Mouse (Mus musculus): ENCODE data around the gene Lin7b. TPM values are rescaled to one million over a fixed set of nuclear protein-coding genes. Genes with fewer than 3 reads are reported as not detected.
"Not testable (repeated sequence)": the region's sequence is repeated elsewhere in the genome, so short reads cannot be mapped to it uniquely, and the experiment has no call there.

Lin7b gene
- polyA plus RNA-seq, 1 experiment from 2014 or later, result 4.6 TPM

GRCm38 (mm10) chr7:45360404-45361125 lies 9.8 kb downstream of the Lin7b start:
- Histone ChIP-seq H3K9ac (ENCODE audit: low read length) (no peak overlapping the region), H3K4me3 (replicated peaks; ENCODE audit: low read length) (peak overlapping the region; percentile 46; the same call in 1 of the 2 replicates), H3K27me3 (ENCODE audit: control insufficient read depth, insufficient read depth, low read length) (peaks cover 20% of the 10 kb centered on the region)

DNA sequence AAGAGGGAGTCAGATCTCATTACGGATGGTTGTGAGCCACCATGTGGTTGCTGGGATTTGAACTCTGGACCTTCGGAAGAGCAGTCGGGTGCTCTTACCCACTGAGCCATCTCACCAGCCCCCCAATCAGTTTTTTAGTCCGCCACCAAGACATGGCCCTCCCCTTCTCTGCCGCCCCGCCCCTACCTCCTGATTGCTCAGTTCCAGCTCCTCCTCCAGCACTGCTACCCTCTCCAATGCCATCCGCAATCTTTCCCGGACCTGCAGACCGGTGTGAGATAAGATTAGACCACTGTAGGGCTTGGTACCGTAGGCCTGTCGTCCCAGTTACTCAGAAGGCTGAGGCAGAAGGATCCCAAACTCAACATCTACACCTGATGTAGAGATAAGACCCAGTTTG lies 11.3 kb downstream of the Lin7b start:
- ATAC-seq (ENCODE audit: insufficient read depth, low FRiP score); H3K27ac ChIP-seq (ENCODE audit: low read length); H3K9ac ChIP-seq (ENCODE audit: low read length); H3K4me2 ChIP-seq (ENCODE audit: low read depth, low read length); H3K9me3 ChIP-seq (replicated peaks; ENCODE audit: control insufficient read depth, low read length); H3K36me3 ChIP-seq (ENCODE audit: control insufficient read depth, insufficient read depth, low read length); H3K4me3 ChIP-seq (replicated peaks; ENCODE audit: low read length); H3K4me1 ChIP-seq (ENCODE audit: control insufficient read depth, insufficient read depth, low read length): not testable (repeated sequence)
- WGBS, result 55% methylated on average over 10 of the region's 11 CpGs
- peaks cover 20% of the 10 kb centered on the region for H3K27me3 ChIP-seq (ENCODE audit: control insufficient read depth, insufficient read depth, low read length)

More at GRCm38 (mm10) chr7:45360404-45361125, 9.8 kb downstream of the Lin7b start:
- Histone ChIP-seq H3K4me2 (ENCODE audit: low read depth, low read length) (peak overlapping the region; percentile 77), H3K27ac (ENCODE audit: low read length) (no peak overlapping the region), H3K9me3 (replicated peaks; ENCODE audit: control insufficient read depth, low read length) (no peaks in the 10 kb centered on the region), H3K4me1 (ENCODE audit: control insufficient read depth, insufficient read depth, low read length) (peaks cover 6% of the 10 kb centered on the region; the same call in 1 of the 2 replicates), H3K36me3 (ENCODE audit: control insufficient read depth, insufficient read depth, low read length) (no peaks in the 10 kb centered on the region)
- 40% methylated on average over 18 of the region's 18 CpGs for WGBS
- no peak for ATAC-seq (ENCODE audit: insufficient read depth, low FRiP score)

DNA sequence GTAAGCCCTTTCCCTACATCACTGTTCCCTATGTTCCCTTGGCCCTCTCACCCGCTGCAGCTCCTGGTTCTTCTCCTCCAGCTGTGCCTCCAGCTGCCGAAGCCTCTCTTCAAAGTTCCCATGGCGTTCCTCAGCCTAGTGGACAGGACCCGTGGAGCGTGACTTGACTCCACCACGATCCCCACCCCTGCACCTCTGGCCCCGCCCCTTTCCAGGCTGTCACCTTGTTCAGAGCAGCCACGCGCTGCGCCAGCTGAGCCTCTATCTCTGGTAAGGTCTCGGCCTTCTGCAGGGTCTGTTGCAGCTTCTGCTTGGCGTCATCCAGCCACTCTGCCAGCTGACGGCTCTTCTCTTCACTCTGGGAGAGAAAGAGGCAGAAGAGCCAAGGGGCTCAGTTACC lies 14.3 kb downstream of the Lin7b start:
- Histone ChIP-seq H3K4me3 (replicated peaks; ENCODE audit: low read length) (no peak overlapping the region), H3K9ac (ENCODE audit: low read length) (no peak overlapping the region), H3K27ac (ENCODE audit: low read length) (no peak overlapping the region), H3K36me3 (ENCODE audit: control insufficient read depth, insufficient read depth, low read length) (no peaks in the 10 kb centered on the region), H3K9me3 (replicated peaks; ENCODE audit: control insufficient read depth, low read length) (no peaks in the 10 kb centered on the region), H3K4me2 (ENCODE audit: low read depth, low read length) (no peak overlapping the region), H3K27me3 (ENCODE audit: control insufficient read depth, insufficient read depth, low read length) (peaks cover 9% of the 10 kb centered on the region; the same call in 1 of the 2 replicates), H3K4me1 (ENCODE audit: control insufficient read depth, insufficient read depth, low read length) (0 out of 2 replicates have a peak, but pooled peaks cover under 1% of the 10 kb centered on the region)
- 37% methylated on average over 13 of the region's 13 CpGs for WGBS
- ATAC-seq (ENCODE audit: insufficient read depth, low FRiP score), result no peak

DNA sequence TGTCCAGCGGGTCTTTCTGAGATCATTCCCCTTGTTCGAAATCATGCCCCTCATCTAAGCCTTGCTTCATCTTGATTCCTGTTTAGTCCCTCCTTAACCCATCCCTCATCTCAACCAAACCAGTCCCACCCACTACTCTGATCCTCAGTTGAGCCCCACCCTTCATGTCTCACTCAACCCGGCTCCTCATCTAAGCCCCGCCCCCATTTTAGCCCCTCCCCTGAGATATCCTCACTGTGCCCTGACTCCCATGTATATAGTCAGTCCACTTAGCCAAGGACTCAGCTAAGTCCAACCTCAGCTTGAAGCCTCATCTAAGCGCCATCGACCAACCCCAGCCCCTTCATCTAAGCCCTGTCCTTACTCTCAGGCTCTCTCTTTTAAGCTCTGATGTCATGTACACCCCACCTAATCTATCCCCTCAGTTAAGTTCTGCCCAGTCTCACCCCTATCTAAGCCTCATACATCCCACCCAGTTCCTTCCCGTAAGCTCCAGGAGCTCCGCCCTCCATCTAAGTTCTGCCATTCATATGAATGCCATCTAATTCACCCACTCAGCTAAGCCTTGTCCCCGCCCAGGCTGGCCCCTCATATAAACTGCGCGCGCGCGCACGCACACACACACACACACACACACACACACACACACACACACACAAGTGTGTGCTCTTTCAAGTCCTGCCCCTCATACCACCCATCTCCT lies 14.9 kb downstream of the Lin7b start:
- H3K9ac ChIP-seq (ENCODE audit: low read length), result no peak overlapping the region
- 65% methylated on average over 15 of the region's 15 CpGs for WGBS

DNA sequence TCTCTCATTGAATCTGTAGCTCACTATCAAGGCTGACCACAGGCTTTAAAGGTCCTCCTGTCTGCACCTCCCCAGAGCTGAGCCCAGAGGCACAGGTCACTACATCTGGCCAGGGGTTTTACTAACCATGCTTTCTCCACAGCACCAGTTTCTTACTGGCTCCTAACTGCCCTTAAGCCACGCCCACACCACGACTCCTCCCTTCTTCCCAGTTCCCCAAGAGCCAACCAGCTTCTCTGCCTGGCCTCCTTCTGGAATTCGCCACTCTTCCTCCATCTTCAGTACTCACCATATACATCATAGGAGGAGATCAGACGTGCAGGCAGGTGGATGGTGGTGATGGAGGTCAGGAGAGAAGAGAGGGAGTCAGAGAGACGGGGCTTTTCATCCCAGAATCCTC lies 17.3 kb downstream of the Lin7b start:
- Histone ChIP-seq H3K4me3 (replicated peaks; ENCODE audit: low read length) (no peak overlapping the region), H3K4me2 (ENCODE audit: low read depth, low read length) (no peak overlapping the region), H3K9me3 (replicated peaks; ENCODE audit: control insufficient read depth, low read length) (no peaks in the 10 kb centered on the region), H3K9ac (ENCODE audit: low read length) (no peak overlapping the region), H3K36me3 (ENCODE audit: control insufficient read depth, insufficient read depth, low read length) (no peaks in the 10 kb centered on the region), H3K4me1 (ENCODE audit: control insufficient read depth, insufficient read depth, low read length) (no peaks in the 10 kb centered on the region), H3K27me3 (ENCODE audit: control insufficient read depth, insufficient read depth, low read length) (no peaks in the 10 kb centered on the region), H3K27ac (ENCODE audit: low read length) (no peak overlapping the region)
- 23% methylated on average over 5 of the region's 5 CpGs for WGBS
- ATAC-seq (ENCODE audit: insufficient read depth, low FRiP score), result no peak

More for the DNA sequence above, 14.9 kb downstream of the Lin7b start:
- Histone ChIP-seq H3K4me3 (replicated peaks; ENCODE audit: low read length) (no peak overlapping the region), H3K9me3 (replicated peaks; ENCODE audit: control insufficient read depth, low read length) (no peaks in the 10 kb centered on the region), H3K4me2 (ENCODE audit: low read depth, low read length) (no peak overlapping the region), H3K27ac (ENCODE audit: low read length) (no peak overlapping the region), H3K27me3 (ENCODE audit: control insufficient read depth, insufficient read depth, low read length) (peaks cover 6% of the 10 kb centered on the region; the same call in 1 of the 2 replicates), H3K36me3 (ENCODE audit: control insufficient read depth, insufficient read depth, low read length) (no peaks in the 10 kb centered on the region), H3K4me1 (ENCODE audit: control insufficient read depth, insufficient read depth, low read length) (no peaks in the 10 kb centered on the region)
- 0 out of 2 replicates have a peak, but pooled peaks have one; percentile 33 for ATAC-seq (ENCODE audit: insufficient read depth, low FRiP score)

DNA sequence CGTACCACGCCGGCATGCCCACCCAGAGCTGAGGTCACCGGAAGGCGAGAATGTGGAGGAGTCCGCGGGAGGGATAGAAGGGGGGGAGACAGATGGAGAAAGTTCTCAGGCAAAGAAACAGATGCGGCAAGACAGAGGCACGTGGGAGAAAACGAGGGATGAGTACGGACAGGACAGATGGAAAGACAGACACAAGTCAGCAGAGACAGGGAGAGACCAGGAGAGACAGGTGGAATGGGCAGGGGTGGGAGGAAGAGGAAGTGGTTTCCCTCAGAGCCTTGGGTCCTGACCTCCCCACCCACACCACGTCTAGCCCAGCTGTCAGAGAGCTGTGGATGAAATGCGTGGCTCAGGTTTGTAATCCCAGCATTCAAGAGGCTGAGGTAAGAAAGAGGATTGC lies 23.5 kb downstream of the Lin7b start:
- H3K36me3 ChIP-seq (ENCODE audit: control insufficient read depth, insufficient read depth, low read length), result no peaks in the 10 kb centered on the region
- H3K4me1 ChIP-seq (ENCODE audit: control insufficient read depth, insufficient read depth, low read length), result no peaks in the 10 kb centered on the region
- ATAC-seq (ENCODE audit: insufficient read depth, low FRiP score), result no peak
- WGBS, result 70% methylated on average over 13 of the region's 13 CpGs
- H3K9me3 ChIP-seq (replicated peaks; ENCODE audit: control insufficient read depth, low read length), result no peaks in the 10 kb centered on the region
- no peak overlapping the region for H3K9ac ChIP-seq (ENCODE audit: low read length)
- no peaks in the 10 kb centered on the region for H3K27me3 ChIP-seq (ENCODE audit: control insufficient read depth, insufficient read depth, low read length)
- no peak overlapping the region for H3K4me2 ChIP-seq (ENCODE audit: low read depth, low read length)
- no peak overlapping the region for H3K27ac ChIP-seq (ENCODE audit: low read length)
- no peak overlapping the region for H3K4me3 ChIP-seq (replicated peaks; ENCODE audit: low read length)

- peaks cover 22% of the 10 kb centered on the region for H3K4me1 ChIP-seq (ENCODE audit: control insufficient read depth, insufficient read depth, low read length)
- no peak overlapping the region for H3K27ac ChIP-seq (ENCODE audit: low read length)
- no peaks in the 10 kb centered on the region for H3K27me3 ChIP-seq (ENCODE audit: control insufficient read depth, insufficient read depth, low read length)
- H3K9ac ChIP-seq (ENCODE audit: low read length), result no peak overlapping the region
- 26% methylated on average over 13 of the region's 13 CpGs for WGBS
- H3K4me2 ChIP-seq (ENCODE audit: low read depth, low read length), result no peak overlapping the region
- no peak overlapping the region for H3K4me3 ChIP-seq (replicated peaks; ENCODE audit: low read length)
- H3K36me3 ChIP-seq (ENCODE audit: control insufficient read depth, insufficient read depth, low read length), result no peaks in the 10 kb centered on the region
- H3K9me3 ChIP-seq (replicated peaks; ENCODE audit: control insufficient read depth, low read length), result no peaks in the 10 kb centered on the region
- ATAC-seq (ENCODE audit: insufficient read depth, low FRiP score), result no peak
Measured at GRCm38 (mm10) chr7:45343543-45343942, 26.8 kb downstream of the Lin7b start.

DNA sequence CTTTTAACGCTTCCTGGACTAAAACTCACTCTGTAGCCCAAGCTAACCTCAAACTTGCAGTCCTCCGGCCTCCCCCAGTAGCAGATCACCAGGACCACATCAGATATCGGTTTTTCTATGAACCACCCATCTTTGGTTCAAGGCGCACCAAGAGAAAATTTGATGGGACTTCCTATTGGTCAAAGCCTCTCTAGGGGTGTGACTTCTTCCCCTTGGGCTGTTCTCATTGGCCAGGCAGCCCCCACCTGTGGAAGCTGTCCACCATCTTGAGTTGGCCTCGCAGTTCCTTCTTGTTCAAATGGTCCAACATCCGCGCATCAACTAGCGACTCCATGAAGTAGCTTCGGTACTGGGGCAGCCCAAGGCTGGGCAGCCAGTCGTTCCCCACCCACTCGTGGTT lies 28.3 kb downstream of the Lin7b start:
- H3K4me2 ChIP-seq (ENCODE audit: low read depth, low read length), result no peak overlapping the region
- H3K27me3 ChIP-seq (ENCODE audit: control insufficient read depth, insufficient read depth, low read length), result no peaks in the 10 kb centered on the region
- no peaks in the 10 kb centered on the region for H3K9me3 ChIP-seq (replicated peaks; ENCODE audit: control insufficient read depth, low read length)
- H3K4me1 ChIP-seq (ENCODE audit: control insufficient read depth, insufficient read depth, low read length), result peaks cover 34% of the 10 kb centered on the region
- H3K4me3 ChIP-seq (replicated peaks; ENCODE audit: low read length), result no peak overlapping the region
- 90% methylated on average over 11 of the region's 11 CpGs for WGBS
- H3K27ac ChIP-seq (ENCODE audit: low read length), result no peak overlapping the region
- no peak overlapping the region for H3K9ac ChIP-seq (ENCODE audit: low read length)
- no peak for ATAC-seq (ENCODE audit: insufficient read depth, low FRiP score)
- H3K36me3 ChIP-seq (ENCODE audit: control insufficient read depth, insufficient read depth, low read length), result no peaks in the 10 kb centered on the region

- Histone ChIP-seq H3K4me2 (ENCODE audit: low read depth, low read length) (peak overlapping the region; percentile 72), H3K4me1 (ENCODE audit: control insufficient read depth, insufficient read depth, low read length) (peaks cover 34% of the 10 kb centered on the region), H3K27ac (ENCODE audit: low read length) (peak overlapping the region; percentile 47), H3K4me3 (replicated peaks; ENCODE audit: low read length) (peak overlapping the region; percentile 52), H3K9me3 (replicated peaks; ENCODE audit: control insufficient read depth, low read length) (no peaks in the 10 kb centered on the region), H3K27me3 (ENCODE audit: control insufficient read depth, insufficient read depth, low read length) (no peaks in the 10 kb centered on the region), H3K36me3 (ENCODE audit: control insufficient read depth, insufficient read depth, low read length) (no peaks in the 10 kb centered on the region), H3K9ac (ENCODE audit: low read length) (peak overlapping the region; percentile 70; the same call in 1 of the 2 replicates)
- peak; percentile 51 for ATAC-seq (ENCODE audit: insufficient read depth, low FRiP score)
- WGBS, result 3% methylated on average over 8 of the region's 8 CpGs
Measured at GRCm38 (mm10) chr7:45341303-45341702, 29.1 kb downstream of the Lin7b start.

Measured in stomach, embryonic 16.5 days (tissue).